Mouse (Mus musculus): ENCODE results near the gene Ccsap. TPM values are rescaled to one million over a fixed set of nuclear protein-coding genes. Genes with fewer than 3 reads are reported as not detected.

Gene Ccsap
- 0.22 and 0.30 TPM in 2 replicates for polyA plus RNA-seq (2012; rRNA removed)

- Histone ChIP-seq H3K27me3 (replicated peaks; ENCODE audit: control insufficient read depth, insufficient read depth, low read length) (no peaks in the 10 kb centered on the region), H3K27ac (ENCODE audit: insufficient read depth, low read depth, low read length) (no peak within 1 kb of the TSS), H3K36me3 (ENCODE audit: control insufficient read depth, insufficient read depth, low read length) (no peaks in the 10 kb centered on the region), H3K4me1 (ENCODE audit: control insufficient read depth, insufficient read depth, low read length) (no peaks in the 10 kb centered on the region), H3K4me3 (ENCODE audit: insufficient read depth, low read depth, low read length) (peak within 1 kb of the TSS; percentile 65)
- no peak for TF ChIP-seq CTCF (conservative IDR thresholded peaks at IDR 0.05; ENCODE audit: insufficient read depth, insufficient read length, low read depth, low read length)
- TF ChIP-seq POLR2A (IDR thresholded peaks at IDR 0.05; ENCODE audit: low read depth, low read length), result no peak
- WGBS, result 2% methylated on average over 48 of the region's 48 CpGs
- no peak for DNase-seq
These were observed at the start of gene Ccsap for GRCm38 (mm10) chr8:123859648-123860259. TSS of gene Ccsap (minus strand) at chr8:123860209.

GRCm38 (mm10) chr8:123907604-123908003 lies 47.6 kb upstream of the Ccsap start:
- DNase-seq, result no peak
- no peak overlapping the region for H3K27ac ChIP-seq (ENCODE audit: insufficient read depth, low read depth, low read length)
- no peaks in the 10 kb centered on the region for H3K27me3 ChIP-seq (replicated peaks; ENCODE audit: control insufficient read depth, insufficient read depth, low read length)
- no peaks in the 10 kb centered on the region for H3K4me1 ChIP-seq (ENCODE audit: control insufficient read depth, insufficient read depth, low read length)
- H3K4me3 ChIP-seq (ENCODE audit: insufficient read depth, low read depth, low read length), result no peak overlapping the region
- WGBS, result 95% methylated on average over 6 of the region's 6 CpGs
- H3K36me3 ChIP-seq (ENCODE audit: control insufficient read depth, insufficient read depth, low read length), result no peaks in the 10 kb centered on the region; the same call in 1 of the 2 replicates
- TF ChIP-seq POLR2A (IDR thresholded peaks at IDR 0.05; ENCODE audit: low read depth, low read length), result no peak
- TF ChIP-seq CTCF (conservative IDR thresholded peaks at IDR 0.05; ENCODE audit: insufficient read depth, insufficient read length, low read depth, low read length), result no peak

- Histone ChIP-seq H3K27ac (ENCODE audit: insufficient read depth, low read depth, low read length) (no peak overlapping the region), H3K27me3 (replicated peaks; ENCODE audit: control insufficient read depth, insufficient read depth, low read length) (no peaks in the 10 kb centered on the region), H3K4me3 (ENCODE audit: insufficient read depth, low read depth, low read length) (no peak overlapping the region), H3K36me3 (ENCODE audit: control insufficient read depth, insufficient read depth, low read length) (no peaks in the 10 kb centered on the region; the same call in 1 of the 2 replicates), H3K4me1 (ENCODE audit: control insufficient read depth, insufficient read depth, low read length) (no peaks in the 10 kb centered on the region)
- TF ChIP-seq CTCF (conservative IDR thresholded peaks at IDR 0.05; ENCODE audit: insufficient read depth, insufficient read length, low read depth, low read length), result no peak
- TF ChIP-seq POLR2A (IDR thresholded peaks at IDR 0.05; ENCODE audit: low read depth, low read length), result no peak
- DNase-seq, result no peak
- 86% methylated on average over 7 of the region's 7 CpGs for WGBS
These were observed 42.6 kb upstream of the Ccsap start for GRCm38 (mm10) chr8:123902653-123903052.

- Histone ChIP-seq H3K4me3 (ENCODE audit: insufficient read depth, low read depth, low read length) (no peak overlapping the region), H3K4me1 (ENCODE audit: control insufficient read depth, insufficient read depth, low read length) (no peaks in the 10 kb centered on the region), H3K27ac (ENCODE audit: insufficient read depth, low read depth, low read length) (no peak overlapping the region), H3K36me3 (ENCODE audit: control insufficient read depth, insufficient read depth, low read length) (no peaks in the 10 kb centered on the region; the same call in 1 of the 2 replicates), H3K27me3 (replicated peaks; ENCODE audit: control insufficient read depth, insufficient read depth, low read length) (no peaks in the 10 kb centered on the region)
- TF ChIP-seq POLR2A (IDR thresholded peaks at IDR 0.05; ENCODE audit: low read depth, low read length) (no peak), CTCF (conservative IDR thresholded peaks at IDR 0.05; ENCODE audit: insufficient read depth, insufficient read length, low read depth, low read length) (no peak)
- 83% methylated on average over 7 of the region's 7 CpGs for WGBS
- no peak for DNase-seq
These were observed 39.4 kb upstream of the Ccsap start for GRCm38 (mm10) chr8:123899366-123899765.

GRCm38 (mm10) chr8:123898576-123898975 lies 38.6 kb upstream of the Ccsap start:
- H3K27ac ChIP-seq (ENCODE audit: insufficient read depth, low read depth, low read length), result no peak overlapping the region
- 83% methylated on average over 5 of the region's 5 CpGs for WGBS
- DNase-seq, result no peak
- no peak for TF ChIP-seq POLR2A (IDR thresholded peaks at IDR 0.05; ENCODE audit: low read depth, low read length)
- TF ChIP-seq CTCF (conservative IDR thresholded peaks at IDR 0.05; ENCODE audit: insufficient read depth, insufficient read length, low read depth, low read length), result no peak
- H3K36me3 ChIP-seq (ENCODE audit: control insufficient read depth, insufficient read depth, low read length), result no peaks in the 10 kb centered on the region
- no peaks in the 10 kb centered on the region for H3K27me3 ChIP-seq (replicated peaks; ENCODE audit: control insufficient read depth, insufficient read depth, low read length)
- H3K4me1 ChIP-seq (ENCODE audit: control insufficient read depth, insufficient read depth, low read length), result no peaks in the 10 kb centered on the region
- no peak overlapping the region for H3K4me3 ChIP-seq (ENCODE audit: insufficient read depth, low read depth, low read length)

GRCm38 (mm10) chr8:123896774-123897173 lies 36.8 kb upstream of the Ccsap start:
- H3K4me3 ChIP-seq (ENCODE audit: insufficient read depth, low read depth, low read length), result no peak overlapping the region
- 50% methylated on average over 10 of the region's 10 CpGs for WGBS
- no peaks in the 10 kb centered on the region; the same call in 1 of the 2 replicates for H3K27me3 ChIP-seq (replicated peaks; ENCODE audit: control insufficient read depth, insufficient read depth, low read length)
- no peaks in the 10 kb centered on the region for H3K4me1 ChIP-seq (ENCODE audit: control insufficient read depth, insufficient read depth, low read length)
- TF ChIP-seq CTCF (conservative IDR thresholded peaks at IDR 0.05; ENCODE audit: insufficient read depth, insufficient read length, low read depth, low read length) (no peak), POLR2A (IDR thresholded peaks at IDR 0.05; ENCODE audit: low read depth, low read length) (no peak)
- no peak for DNase-seq
- no peaks in the 10 kb centered on the region for H3K36me3 ChIP-seq (ENCODE audit: control insufficient read depth, insufficient read depth, low read length)
- H3K27ac ChIP-seq (ENCODE audit: insufficient read depth, low read depth, low read length), result no peak overlapping the region

- Histone ChIP-seq H3K4me3 (ENCODE audit: insufficient read depth, low read depth, low read length) (no peak overlapping the region), H3K27me3 (replicated peaks; ENCODE audit: control insufficient read depth, insufficient read depth, low read length) (no peaks in the 10 kb centered on the region; the same call in 1 of the 2 replicates), H3K27ac (ENCODE audit: insufficient read depth, low read depth, low read length) (no peak overlapping the region), H3K36me3 (ENCODE audit: control insufficient read depth, insufficient read depth, low read length) (no peaks in the 10 kb centered on the region), H3K4me1 (ENCODE audit: control insufficient read depth, insufficient read depth, low read length) (no peaks in the 10 kb centered on the region)
- DNase-seq, result no peak
- TF ChIP-seq POLR2A (IDR thresholded peaks at IDR 0.05; ENCODE audit: low read depth, low read length) (no peak), CTCF (conservative IDR thresholded peaks at IDR 0.05; ENCODE audit: insufficient read depth, insufficient read length, low read depth, low read length) (no peak)
- WGBS, result 58% methylated on average over 14 of the region's 14 CpGs
These were observed 36.4 kb upstream of the Ccsap start for GRCm38 (mm10) chr8:123896366-123896761.
